Mouse (Mus musculus): ENCODE measurements around the gene Zfp560. TPM values are rescaled to one million over a fixed set of nuclear protein-coding genes. Genes with fewer than 3 reads are reported as not detected.
A peak's percentile ranks its signal among the peaks of the same experiment; 100 is the strongest.
"Not testable (repeated sequence)": the region's sequence is repeated elsewhere in the genome, so short reads cannot be mapped to it uniquely, and the experiment has no call there.

The Zfp560 gene
- total RNA-seq (2022) = 10 to 100 TPM; 10.6 to 11.2 (median 10.8) TPM

DNA sequence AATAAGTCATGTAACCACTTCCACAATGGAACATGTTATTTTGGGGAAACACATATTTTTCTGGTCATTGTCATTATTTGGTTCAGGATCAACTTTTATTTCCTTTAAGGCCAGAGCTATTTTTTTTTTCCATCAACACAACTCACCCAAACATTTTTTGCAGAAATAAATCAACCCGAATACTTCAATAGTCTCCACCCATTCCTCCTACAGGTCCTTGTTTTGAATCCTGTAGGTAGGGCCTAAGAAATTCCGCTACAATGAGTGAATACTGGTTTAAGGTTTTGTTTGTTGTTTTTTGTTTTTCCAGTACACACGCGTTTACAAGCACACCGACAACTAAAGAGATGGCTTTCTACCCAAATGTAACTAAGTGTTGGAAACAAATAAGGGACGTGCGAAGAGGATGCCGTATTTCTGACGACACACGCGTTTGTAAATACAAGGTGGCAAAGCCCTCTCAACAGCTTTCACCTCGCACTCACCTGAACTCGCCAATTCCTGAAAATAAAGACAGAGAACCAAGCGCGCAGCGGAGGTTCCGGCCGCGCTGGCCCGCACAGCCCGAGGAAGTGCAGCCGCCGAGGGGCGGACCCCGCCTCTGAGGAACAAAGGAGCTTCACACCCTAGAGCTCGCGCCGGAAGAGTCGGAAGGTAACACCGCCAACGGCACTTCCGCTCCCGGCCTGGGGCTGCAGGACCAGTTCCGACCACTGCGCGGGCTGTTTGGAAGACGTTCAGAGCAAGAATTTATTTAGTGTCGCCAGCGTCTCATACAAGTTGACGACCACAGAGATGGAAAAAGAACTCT lies at the start of gene Zfp560:
TSS of gene Zfp560 (minus strand) at position 646 of the 811 bp plus-strand sequence.
- DNase-seq (ENCODE audit: low spot score) = peak; percentile 88

DNA sequence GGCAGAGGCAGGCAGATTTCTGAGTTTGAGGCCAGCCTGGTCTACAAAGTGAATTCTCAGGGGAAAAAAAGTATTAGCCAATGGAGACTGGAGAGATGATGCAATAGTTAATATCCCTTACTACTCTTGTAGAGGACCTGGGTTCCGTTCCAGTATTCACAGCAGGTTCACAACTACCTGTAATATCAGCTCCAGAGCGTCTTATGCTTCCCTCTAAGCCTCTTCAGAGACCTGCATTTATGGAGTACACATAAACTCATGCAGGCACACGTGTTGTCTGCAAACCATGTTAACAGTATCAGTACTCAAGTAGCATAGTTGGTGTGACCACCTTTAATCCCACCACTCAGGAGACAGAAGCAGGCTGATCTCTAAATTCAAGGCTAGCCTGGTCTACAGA lies 45.0 kb upstream of the Zfp560 start:
- DNase-seq (ENCODE audit: low spot score) = no peak

DNA sequence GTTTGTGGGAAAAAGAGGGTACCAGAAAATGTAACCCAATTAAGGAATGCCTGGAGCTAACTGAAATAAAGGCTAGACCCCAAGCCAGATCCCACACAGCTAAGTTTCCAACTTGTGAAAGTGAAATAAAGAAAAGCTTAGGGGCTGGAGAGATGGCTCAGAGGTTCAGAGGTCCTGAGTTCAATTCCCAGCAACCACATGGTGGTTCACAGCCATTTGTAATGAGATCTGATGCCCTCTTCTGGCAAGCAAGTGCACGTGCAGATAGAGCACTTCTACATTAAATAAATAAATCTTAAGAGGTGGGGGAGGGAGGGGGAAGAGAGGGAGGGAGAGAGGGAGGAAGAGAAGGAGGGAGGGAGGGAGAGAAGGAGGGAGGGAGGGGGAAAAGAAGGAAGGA lies 26.5 kb upstream of the Zfp560 start:
- DNase-seq (ENCODE audit: low spot score) = no peak

DNA sequence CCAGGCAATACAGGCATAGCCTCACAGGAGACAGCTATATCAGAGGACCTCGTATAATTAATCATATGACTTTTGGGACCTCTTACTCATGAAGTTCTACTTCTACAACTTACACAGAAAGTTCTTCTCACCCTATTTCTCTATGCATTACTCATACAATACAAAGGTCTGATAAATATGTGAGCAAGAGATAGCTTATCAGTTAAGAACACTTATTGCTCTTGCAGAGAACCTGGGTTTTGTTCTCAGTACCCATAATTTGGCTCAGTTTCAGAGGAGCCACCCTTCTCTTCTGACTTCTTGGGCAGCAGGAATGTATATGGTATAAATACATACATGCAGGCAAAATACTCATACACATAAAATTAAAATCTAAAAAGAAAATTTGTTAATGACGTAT lies 24.3 kb upstream of the Zfp560 start:
- DNase-seq (ENCODE audit: low spot score) = no peak

DNA sequence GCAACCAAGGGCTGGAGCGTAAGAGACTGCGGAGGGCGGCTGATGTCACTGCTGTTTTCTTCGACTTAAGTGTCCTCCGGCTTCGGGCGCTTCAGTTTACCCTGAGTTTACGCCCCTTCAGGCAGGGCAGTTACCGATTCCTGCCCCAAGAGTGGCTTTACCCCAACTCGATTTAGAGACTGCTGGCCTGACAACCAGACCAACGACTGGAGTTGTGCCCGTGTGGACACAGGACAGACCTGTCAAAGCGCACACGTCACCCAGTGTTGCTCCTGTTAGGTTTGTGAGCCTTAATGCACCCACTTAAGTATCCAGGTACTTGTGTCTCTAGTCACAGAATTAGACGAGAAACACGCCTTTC lies 346 bp upstream of the Zfp560 start:
- DNase-seq (ENCODE audit: low spot score) = no peak

DNA sequence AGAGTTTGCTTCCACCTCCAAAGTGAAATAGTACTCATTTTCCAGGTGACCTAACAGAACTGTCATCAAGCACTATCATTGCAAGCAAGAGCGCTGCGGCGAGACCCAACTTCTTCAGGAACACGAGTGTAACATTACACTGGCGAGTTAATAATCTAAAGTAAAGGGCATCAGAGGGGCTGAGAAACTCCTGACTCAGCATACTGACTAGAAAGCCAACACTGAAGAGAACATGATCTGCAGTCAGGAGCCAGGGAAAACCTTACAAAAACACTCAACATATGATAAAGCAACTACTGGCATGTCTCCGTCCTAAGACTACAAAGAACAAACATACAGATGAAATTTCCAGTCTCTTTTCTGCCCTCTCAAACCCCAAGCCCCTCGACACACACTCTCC lies 1.3 kb downstream of the Zfp560 start:
- no peak for DNase-seq (ENCODE audit: low spot score)

DNA sequence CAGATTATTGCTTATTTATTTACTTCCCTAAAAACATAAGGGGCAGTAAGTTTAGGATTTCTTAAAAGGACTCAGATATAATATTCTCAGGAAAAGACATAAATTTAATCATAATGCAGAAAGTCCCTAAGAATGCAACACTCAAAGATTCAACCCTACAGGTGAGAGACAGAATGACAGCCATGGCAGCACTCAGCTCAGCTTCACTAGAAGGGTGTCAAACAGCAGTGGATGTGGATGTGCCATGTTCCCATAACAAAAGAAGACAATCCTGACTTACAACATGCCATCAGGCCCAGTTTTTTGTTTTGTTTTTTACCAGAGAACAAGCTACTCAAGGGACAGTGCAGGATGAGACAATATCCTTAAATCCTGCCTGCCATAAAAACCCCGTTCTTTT lies 10.3 kb downstream of the Zfp560 start:
- no peak for DNase-seq (ENCODE audit: low spot score)

DNA sequence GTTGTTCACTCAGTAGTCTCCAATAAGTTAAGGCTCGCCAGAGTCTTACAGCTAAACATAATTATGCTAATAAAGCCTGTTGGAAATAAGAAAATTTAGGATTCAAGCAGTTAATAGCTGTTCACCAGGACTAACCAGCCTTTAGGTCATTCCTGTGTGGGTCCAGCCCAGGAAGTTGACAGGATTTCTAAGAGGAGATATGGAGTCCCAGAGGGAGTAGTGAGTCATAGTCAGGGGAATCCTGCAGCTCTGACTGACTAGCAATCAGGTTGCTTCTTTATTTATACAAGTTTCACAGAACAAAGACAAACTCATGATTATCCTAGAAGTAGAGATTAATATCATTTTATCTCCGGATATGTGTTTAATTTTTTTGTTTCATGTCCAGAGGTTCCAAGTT lies 17.7 kb downstream of the Zfp560 start:
- no peak for DNase-seq (ENCODE audit: low spot score)

DNA sequence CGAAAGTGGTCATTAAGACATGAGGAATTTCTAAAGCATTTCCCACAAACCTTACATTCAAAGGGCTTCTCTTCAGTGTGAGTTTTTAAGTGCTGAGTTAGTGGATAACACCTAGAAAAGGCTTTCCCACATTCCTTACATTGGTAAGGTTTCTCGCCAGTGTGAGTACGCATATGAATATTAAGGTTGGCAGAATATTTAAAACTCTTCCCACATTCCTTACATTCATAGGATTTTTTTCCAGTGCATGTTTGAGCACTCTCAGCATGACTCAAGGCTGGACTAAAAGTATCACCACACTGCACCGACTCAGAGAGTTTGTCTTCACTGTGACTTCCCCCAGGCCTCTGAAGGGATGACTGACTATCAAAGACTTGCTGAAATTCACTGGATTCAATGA lies 36.5 kb downstream of the Zfp560 start:
- no peak for DNase-seq (ENCODE audit: low spot score)

DNA sequence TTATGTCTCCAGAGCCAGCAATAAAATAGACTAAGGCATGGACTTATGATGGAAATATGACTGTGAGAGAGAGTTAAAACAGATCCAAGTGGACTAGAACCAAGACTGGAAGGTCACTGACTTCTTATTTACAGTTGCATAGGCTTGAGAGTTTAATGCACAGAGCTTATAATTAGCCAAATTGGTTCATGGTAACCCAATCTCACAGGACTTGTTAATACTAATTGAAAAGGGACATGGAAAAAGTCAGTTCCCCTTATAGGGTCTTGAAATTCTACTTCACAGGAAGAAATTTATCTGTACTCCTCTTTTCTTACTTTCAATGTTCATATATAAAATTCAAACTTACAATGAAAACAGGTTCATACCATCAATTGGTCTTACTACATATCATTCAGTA lies 49.0 kb downstream of the Zfp560 start, which contains the start of gene Olfr18:
TSS of gene Olfr18 (minus strand) at position 101 of the 400 bp plus-strand sequence.
- no peak for DNase-seq (ENCODE audit: low spot score)

DNA sequence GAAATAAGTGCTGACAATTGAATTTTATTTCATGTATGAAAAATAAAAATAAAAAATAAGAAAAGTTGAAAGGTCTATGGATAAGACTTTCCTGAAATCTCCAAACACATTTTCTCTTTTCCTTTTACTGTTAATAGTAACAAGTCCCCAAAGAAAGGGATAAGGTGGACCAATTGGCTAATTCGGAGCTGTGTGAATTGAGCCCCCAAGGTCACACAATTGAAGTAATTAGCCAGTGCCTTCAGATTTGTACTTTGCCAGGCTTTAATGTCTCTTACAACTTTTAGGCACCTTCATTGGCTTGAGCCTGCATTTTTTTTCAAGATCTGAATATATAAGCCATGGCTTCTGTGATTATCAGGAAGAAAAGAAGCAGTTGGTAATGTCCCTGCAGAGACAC lies 86.7 kb downstream of the Zfp560 start, which contains the start of gene Olfr873:
TSS of gene Olfr873 (plus strand) at position 301 of the 400 bp plus-strand sequence.
- no peak for DNase-seq (ENCODE audit: low spot score)

DNA sequence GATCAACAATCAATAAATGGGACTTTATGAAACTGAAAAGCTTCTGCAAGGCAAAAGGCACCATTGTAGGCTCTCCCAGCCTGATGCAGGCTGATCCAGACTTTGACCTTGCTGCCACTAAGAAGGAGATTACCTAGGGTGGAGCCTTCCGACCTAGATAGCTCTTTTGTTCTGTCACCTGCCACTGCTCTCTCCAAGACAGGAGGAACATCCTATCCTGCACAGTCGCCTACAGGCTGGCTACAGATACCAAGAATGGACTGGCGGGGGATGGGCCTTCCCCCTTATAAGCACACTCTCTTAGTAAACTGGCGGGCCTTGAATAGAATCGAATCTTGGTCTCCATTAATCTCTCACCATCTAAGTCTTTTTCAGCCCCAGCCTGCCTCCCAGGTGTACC lies 89.4 kb downstream of the Zfp560 start:
- DNase-seq (ENCODE audit: low spot score) = not testable (repeated sequence)

Other genes with a start within 250 kb of the Zfp560 start
- not detected for gene Olfr870, start 211.1 kb downstream of the Zfp560 start, total RNA-seq (2022)
- gene Olfr871, start 173.0 kb downstream of the Zfp560 start, total RNA-seq (2022) = not detected
- not detected for gene Olfr872, start 148.1 kb downstream of the Zfp560 start, total RNA-seq (2022)
- gene Olfr39, start 102.8 kb downstream of the Zfp560 start, total RNA-seq (2022) = not detected
- gene Olfr873, start 86.6 kb downstream of the Zfp560 start, total RNA-seq (2022) = not detected
- under 1 TPM in 1 of 4 experiments, not detected in 3; 0.08 TPM for gene Olfr18, start 49.1 kb downstream of the Zfp560 start, total RNA-seq (2022)
- 1 to 10 TPM; 5.8 to 8.3 (median 6.4) TPM for gene Zfp26, start 75.0 kb upstream of the Zfp560 start, total RNA-seq (2022)
- gene Zfp426, start 107.6 kb upstream of the Zfp560 start, total RNA-seq (2022) = 10 to 100 TPM in 2 of 4 experiments, 1 to 10 TPM in 2; 9.3 to 11.2 (median 9.9) TPM
- 10 to 100 TPM; 20.3 to 28.4 (median 21.8) TPM for gene Zfp266, start 136.2 kb upstream of the Zfp560 start, total RNA-seq (2022)
- 1 to 10 TPM; 3.2 to 5.7 (median 5.1) TPM for gene Zfp846, start 196.1 kb upstream of the Zfp560 start, total RNA-seq (2022)

Data from heart, adult 8-10 months (tissue).